Mouse (Mus musculus) limb, embryonic 12.5 days (tissue): ENCODE data around the gene Fat3. TPM values are rescaled to one million over a fixed set of nuclear protein-coding genes. Genes with fewer than 3 reads are reported as not detected.

Source experiments
- ATAC-seq: fragments of 200-750 bp; cut with Nextera tagmentation; 2 replicates; pipeline ENCODE4 v1.8.0; 2017; ENCODE audit warnings: low read depth, moderate TSS enrichment; ENCODE audit not compliant: insufficient number of reproducible peaks, insufficient read depth, low FRiP score, low TSS enrichment
- H3K27ac ChIP-seq: fragments of 300-500 bp; sonication (generic); 2 replicates; pipeline ENCODE4 v1.5.1; 2016; ENCODE audit warnings: mild to moderate bottlenecking, moderate library complexity
- H3K27me3 ChIP-seq: fragments of 300-500 bp; sonication (generic); 2 replicates; pipeline ENCODE4 v1.6.1; 2016; ENCODE audit warnings: mild to moderate bottlenecking, moderate library complexity
- H3K36me3 ChIP-seq: fragments of 300-500 bp; sonication (generic); 2 replicates; pipeline ENCODE4 v1.6.1; 2016; ENCODE audit warnings: mild to moderate bottlenecking, moderate library complexity
- H3K4me1 ChIP-seq: fragments of 300-500 bp; sonication (generic); replicated peaks from 2 replicates; pipeline ENCODE4 v1.6.1; 2016
- H3K4me2 ChIP-seq: fragments of 300-500 bp; sonication (generic); 2 replicates; pipeline ENCODE4 v1.6.1; 2016; ENCODE audit warnings: mild to moderate bottlenecking, moderate library complexity
- H3K4me3 ChIP-seq: fragments of 300-500 bp; sonication (generic); replicated peaks from 2 replicates; pipeline ENCODE4 v1.5.1; 2016; ENCODE audit warnings: mild to moderate bottlenecking
- H3K9ac ChIP-seq: fragments of 300-500 bp; sonication (generic); replicated peaks from 2 replicates; pipeline ENCODE4 v1.6.1; 2016; ENCODE audit warnings: mild to moderate bottlenecking, moderate library complexity
- H3K9me3 ChIP-seq: fragments of 300-500 bp; sonication (generic); 2 replicates; pipeline ENCODE4 v1.6.1; 2016; ENCODE audit warnings: mild to moderate bottlenecking, moderate library complexity
- WGBS: fragments of 180-500 bp; shearing (Covaris S2); methylation state at CpG from one replicate; pipeline ENCODE4 v1.1.7; 2016; 5-methylcytosine and 5-hydroxymethylcytosine counted together
- polyA plus RNA-seq: library from polyadenylated mRNA; unstranded; fragments of >200 nt; fragmentation: Nextera tagmentation; extraction: Ambion mirVana; gene quantifications from 2 replicates; pipeline ENCODE4 v1.2.1, GENCODE M21; 2016

Gene Fat3
- polyA plus RNA-seq, 1 experiment from 2014 or later: 5.1 TPM

DNA sequence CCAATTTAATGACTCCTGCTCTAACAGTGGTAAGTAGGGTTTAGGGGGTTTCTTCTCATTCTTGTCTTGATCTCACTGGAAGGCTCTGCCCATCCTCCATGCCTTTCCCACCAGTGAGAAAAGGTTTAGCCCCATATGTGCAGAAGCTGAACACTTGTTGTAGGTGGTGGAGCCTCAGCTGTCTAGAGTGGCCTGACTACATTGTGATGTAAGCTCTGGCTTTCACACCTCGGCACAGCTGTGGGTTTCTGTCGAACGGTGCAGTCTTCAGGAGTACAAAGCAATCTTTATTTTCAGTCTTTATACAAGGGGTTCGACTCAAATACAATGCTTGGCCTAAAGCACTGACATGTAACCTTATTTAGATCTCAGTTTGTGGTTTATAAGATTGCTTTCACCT is 437.6 kb downstream of the Fat3 start:
- no peak for ATAC-seq
- Histone ChIP-seq H3K4me1 (no peaks in the 10 kb centered on the region), H3K4me3 (no peak overlapping the region), H3K4me2 (no peak overlapping the region), H3K9me3 (no peaks in the 10 kb centered on the region), H3K27ac (no peak overlapping the region), H3K9ac (no peak overlapping the region), H3K27me3 (no peaks in the 10 kb centered on the region), H3K36me3 (no peaks in the 10 kb centered on the region)
- 64% methylated on average over 4 of the region's 4 CpGs for WGBS

GRCm38 (mm10) chr9:16062472-16062871 is 438.6 kb downstream of the Fat3 start:
- Histone ChIP-seq H3K9me3 (no peaks in the 10 kb centered on the region), H3K9ac (no peak overlapping the region), H3K27ac (no peak overlapping the region), H3K36me3 (no peaks in the 10 kb centered on the region), H3K27me3 (no peaks in the 10 kb centered on the region), H3K4me3 (no peak overlapping the region), H3K4me1 (no peaks in the 10 kb centered on the region), H3K4me2 (no peak overlapping the region)
- no peak for ATAC-seq

DNA sequence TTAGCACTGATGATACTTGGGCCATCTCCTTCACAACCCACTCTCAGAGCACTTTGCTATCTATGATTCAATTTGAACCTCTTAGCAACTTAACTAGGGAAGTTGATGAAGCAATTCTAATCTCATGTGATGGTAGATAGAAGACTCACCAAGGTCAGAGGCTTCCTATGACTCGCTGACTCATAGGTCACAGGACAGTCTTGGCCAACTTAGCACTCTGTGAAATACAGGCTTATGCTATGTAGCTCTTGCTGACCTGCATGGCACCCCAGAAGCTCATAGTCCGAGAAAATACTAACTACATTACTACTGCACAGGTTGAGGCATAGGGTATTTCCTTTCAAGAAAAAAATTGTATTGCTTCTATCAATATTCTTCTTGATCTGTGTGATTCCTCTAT is 454.4 kb downstream of the Fat3 start:
- H3K9me3 ChIP-seq: no peaks in the 10 kb centered on the region
- no peak for ATAC-seq
- no peaks in the 10 kb centered on the region for H3K4me1 ChIP-seq
- H3K27ac ChIP-seq: no peak overlapping the region
- no peaks in the 10 kb centered on the region for H3K36me3 ChIP-seq
- no peak overlapping the region for H3K9ac ChIP-seq
- 84% methylated on average over 2 of the region's 2 CpGs for WGBS
- H3K27me3 ChIP-seq: no peaks in the 10 kb centered on the region
- H3K4me3 ChIP-seq: no peak overlapping the region
- H3K4me2 ChIP-seq: no peak overlapping the region

- no peak overlapping the region for H3K9ac ChIP-seq
- no peaks in the 10 kb centered on the region; the same call in 1 of the 2 replicates for H3K27me3 ChIP-seq
- H3K4me1 ChIP-seq: no peaks in the 10 kb centered on the region
- H3K4me2 ChIP-seq: no peak overlapping the region
- no peak overlapping the region for H3K27ac ChIP-seq
- 42% methylated on average over 3 of the region's 3 CpGs for WGBS
- no peak for ATAC-seq
- no peaks in the 10 kb centered on the region for H3K36me3 ChIP-seq
- no peaks in the 10 kb centered on the region for H3K9me3 ChIP-seq
- H3K4me3 ChIP-seq: no peak overlapping the region
These were observed 463.7 kb downstream of the Fat3 start for GRCm38 (mm10) chr9:16037375-16037774.

DNA sequence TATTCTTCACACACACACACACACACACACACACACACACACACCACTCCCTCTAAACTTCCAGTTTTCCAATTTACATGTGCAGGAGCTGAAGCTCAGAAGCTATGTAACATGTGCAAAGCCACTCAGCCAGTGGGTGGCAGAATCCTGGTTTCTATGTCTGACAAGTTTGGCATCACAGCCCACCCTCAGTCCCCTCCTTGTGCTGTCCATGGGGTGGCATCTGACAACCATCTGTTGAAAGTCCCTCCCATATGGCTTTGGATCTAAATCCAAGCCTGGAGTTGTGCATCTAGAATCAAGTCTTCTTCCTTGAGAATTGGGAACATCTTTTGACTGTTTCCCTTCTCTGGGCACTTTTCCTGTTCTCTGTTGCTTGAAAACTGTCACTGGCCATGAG is 464.7 kb downstream of the Fat3 start:
- H3K27ac ChIP-seq: no peak overlapping the region
- H3K4me2 ChIP-seq: no peak overlapping the region
- no peak for ATAC-seq
- H3K9me3 ChIP-seq: no peaks in the 10 kb centered on the region
- no peaks in the 10 kb centered on the region for H3K4me1 ChIP-seq
- no peak overlapping the region for H3K4me3 ChIP-seq
- H3K36me3 ChIP-seq: no peaks in the 10 kb centered on the region
- H3K27me3 ChIP-seq: no peaks in the 10 kb centered on the region; the same call in 1 of the 2 replicates
- H3K9ac ChIP-seq: no peak overlapping the region

- ATAC-seq: no peak
- no peak overlapping the region for H3K4me2 ChIP-seq
- 85% methylated on average over 11 of the region's 11 CpGs for WGBS
- H3K27me3 ChIP-seq: no peaks in the 10 kb centered on the region; the same call in 1 of the 2 replicates
- no peak overlapping the region for H3K27ac ChIP-seq
- H3K9ac ChIP-seq: no peak overlapping the region
- peaks cover 32% of the 10 kb centered on the region for H3K4me1 ChIP-seq
- no peaks in the 10 kb centered on the region for H3K36me3 ChIP-seq
- H3K4me3 ChIP-seq: no peak overlapping the region
- no peaks in the 10 kb centered on the region for H3K9me3 ChIP-seq
These were observed 471.3 kb downstream of the Fat3 start for GRCm38 (mm10) chr9:16029715-16030285.

DNA sequence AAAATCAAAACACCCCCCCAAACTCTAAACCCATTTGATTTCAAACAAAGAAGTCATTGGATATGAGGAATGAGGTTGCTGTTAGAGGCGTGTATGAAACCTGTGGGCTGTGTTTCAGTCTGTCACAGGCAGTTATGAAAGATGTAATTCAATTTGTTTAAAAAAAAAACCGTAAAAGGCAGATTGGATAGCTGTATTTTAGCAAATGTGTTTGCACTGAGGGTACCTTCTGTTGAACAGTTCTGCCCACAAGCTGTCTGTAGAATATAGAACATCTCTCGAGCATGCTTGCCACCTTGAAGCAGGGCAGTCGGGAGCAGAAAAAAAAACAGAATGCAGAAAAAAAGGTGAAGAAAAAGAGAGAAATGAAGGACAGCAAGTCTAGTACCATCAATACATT is 472.0 kb downstream of the Fat3 start:
- no peak overlapping the region; the same call in 1 of the 2 replicates for H3K27ac ChIP-seq
- 66% methylated on average over 4 of the region's 4 CpGs for WGBS
- H3K9me3 ChIP-seq: no peaks in the 10 kb centered on the region
- no peak overlapping the region for H3K9ac ChIP-seq
- H3K4me1 ChIP-seq: peaks cover 32% of the 10 kb centered on the region
- no peaks in the 10 kb centered on the region for H3K36me3 ChIP-seq
- no peak for ATAC-seq
- no peak overlapping the region for H3K4me2 ChIP-seq
- no peak overlapping the region for H3K4me3 ChIP-seq
- H3K27me3 ChIP-seq: no peaks in the 10 kb centered on the region

DNA sequence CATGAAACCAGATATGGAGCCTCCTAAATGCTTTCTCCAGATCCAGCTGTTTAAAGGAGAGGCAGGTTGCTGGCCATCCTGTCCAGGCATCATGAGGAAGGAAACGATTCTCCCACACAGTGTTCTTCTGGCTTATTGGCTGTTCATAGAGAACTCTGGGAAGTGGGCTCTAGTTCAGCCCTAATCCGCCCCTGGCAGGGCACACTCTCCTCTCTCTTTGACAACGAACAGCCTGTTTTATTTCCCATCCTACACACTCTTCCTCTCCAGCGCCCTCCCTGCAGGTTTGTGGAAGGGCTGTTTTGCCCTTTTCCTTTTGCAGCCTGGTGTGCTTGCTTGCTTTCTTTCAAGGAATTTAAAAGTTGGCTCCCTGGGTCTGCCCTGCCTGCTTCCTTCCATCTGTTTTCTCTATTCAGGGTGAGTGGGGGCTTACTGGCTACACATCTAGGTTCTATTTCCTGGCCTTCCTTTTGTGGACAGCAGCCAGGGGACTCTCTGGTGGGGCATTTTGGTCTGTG is 472.6 kb downstream of the Fat3 start:
- H3K27me3 ChIP-seq: no peaks in the 10 kb centered on the region
- H3K27ac ChIP-seq: peak overlapping the region; percentile 62; the same call in 1 of the 2 replicates
- peaks cover 32% of the 10 kb centered on the region for H3K4me1 ChIP-seq
- no peak for ATAC-seq
- H3K4me2 ChIP-seq: no peak overlapping the region
- H3K9ac ChIP-seq: no peak overlapping the region
- H3K9me3 ChIP-seq: no peaks in the 10 kb centered on the region
- H3K36me3 ChIP-seq: no peaks in the 10 kb centered on the region
- no peak overlapping the region for H3K4me3 ChIP-seq
- WGBS: 46% methylated on average over 4 of the region's 4 CpGs

GRCm38 (mm10) chr9:16026054-16026453 is 475.0 kb downstream of the Fat3 start:
- no peaks in the 10 kb centered on the region for H3K9me3 ChIP-seq
- H3K9ac ChIP-seq: no peak overlapping the region
- no peak overlapping the region for H3K4me3 ChIP-seq
- H3K4me1 ChIP-seq: peaks cover 32% of the 10 kb centered on the region
- H3K27me3 ChIP-seq: no peaks in the 10 kb centered on the region
- 0 out of 2 replicates have a peak overlapping the region, but pooled peaks have one; percentile 26 for H3K27ac ChIP-seq
- no peak for ATAC-seq
- H3K36me3 ChIP-seq: no peaks in the 10 kb centered on the region
- 28% methylated on average over 4 of the region's 4 CpGs for WGBS
- no peak overlapping the region for H3K4me2 ChIP-seq

GRCm38 (mm10) chr9:16024706-16025105 is 476.4 kb downstream of the Fat3 start:
- 95% methylated on average over 7 of the region's 7 CpGs for WGBS
- no peaks in the 10 kb centered on the region for H3K27me3 ChIP-seq

GRCm38 (mm10) chr9:16014115-16014514 is 487.0 kb downstream of the Fat3 start:
- Histone ChIP-seq H3K36me3 (no peaks in the 10 kb centered on the region), H3K4me1 (no peaks in the 10 kb centered on the region), H3K4me3 (no peak overlapping the region), H3K4me2 (no peak overlapping the region), H3K9me3 (0 out of 2 replicates have a peak, but pooled peaks cover 3% of the 10 kb centered on the region), H3K27ac (no peak overlapping the region), H3K9ac (no peak overlapping the region), H3K27me3 (no peaks in the 10 kb centered on the region)
- WGBS: 65% methylated on average over 2 of the region's 2 CpGs
- no peak for ATAC-seq

More at GRCm38 (mm10) chr9:16024706-16025105, 476.4 kb downstream of the Fat3 start:
- Histone ChIP-seq H3K4me1 (peaks cover 32% of the 10 kb centered on the region), H3K4me2 (no peak overlapping the region), H3K4me3 (no peak overlapping the region), H3K9ac (no peak overlapping the region), H3K36me3 (no peaks in the 10 kb centered on the region), H3K9me3 (no peaks in the 10 kb centered on the region), H3K27ac (no peak overlapping the region)
- ATAC-seq: no peak

DNA sequence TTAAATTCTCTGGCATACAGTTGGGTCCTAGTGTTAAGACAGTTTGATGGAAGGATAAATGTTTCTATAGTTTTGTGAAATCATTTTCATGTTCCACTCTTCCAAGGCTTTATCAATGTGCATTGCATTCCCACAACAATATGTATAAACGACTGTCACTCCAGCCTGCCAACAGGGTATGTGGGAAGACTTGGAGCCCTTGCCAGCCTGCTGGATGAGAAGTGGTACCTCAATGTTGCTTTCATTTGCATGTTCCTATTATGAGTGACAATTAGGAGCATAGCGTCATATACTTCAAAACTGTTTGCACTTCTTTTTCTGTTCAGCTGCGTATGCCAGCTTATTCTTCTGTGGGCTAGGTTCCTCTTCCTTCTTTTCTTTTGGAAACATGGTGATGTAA is 489.7 kb downstream of the Fat3 start:
- Histone ChIP-seq H3K4me1 (no peaks in the 10 kb centered on the region), H3K9me3 (0 out of 2 replicates have a peak, but pooled peaks cover 5% of the 10 kb centered on the region), H3K27me3 (no peaks in the 10 kb centered on the region), H3K9ac (no peak overlapping the region), H3K27ac (no peak overlapping the region), H3K4me3 (no peak overlapping the region), H3K36me3 (no peaks in the 10 kb centered on the region), H3K4me2 (no peak overlapping the region)
- no peak for ATAC-seq
- WGBS: 91% methylated on average over 3 of the region's 3 CpGs
